Comparison of ENCODE assay signal across 31 mouse cellular contexts in genomic region chr3:144286100-144286499, GRCm38 (mm10).
"Had no signal": no experiment of that assay in that cellular context is flagged by ENCODE, and none has a peak within 500 bp of the region (broad histone marks: within the 10 kb centered on the region; RNA-seq: fewer than 3 reads in every experiment).

No protein-coding gene starts in this region.

- H3K36me3 ChIP-seq: limb, embryonic 10.5 days; limb, embryonic 12.5 days; limb, embryonic 13.5 days; limb, embryonic 15.5 days; liver, embryonic 12.5 days; liver, embryonic 13.5 days; liver, embryonic 15.5 days; lung, embryonic 15.5 days; midbrain, embryonic 10.5 days; midbrain, embryonic 12.5 days; midbrain, embryonic 13.5 days; midbrain, embryonic 15.5 days; neural tube, embryonic 12.5 days; neural tube, embryonic 13.5 days had no signal

- H3K27ac ChIP-seq: left cerebral cortex, adult 2 months; limb, embryonic 10.5 days; limb, embryonic 12.5 days; limb, embryonic 13.5 days; limb, embryonic 15.5 days; liver, embryonic 12.5 days; liver, embryonic 13.5 days; liver, embryonic 14.5 days; liver, embryonic 15.5 days; lung, embryonic 15.5 days; macrophage; midbrain, embryonic 10.5 days; midbrain, embryonic 12.5 days; midbrain, embryonic 13.5 days; midbrain, embryonic 15.5 days; neural tube, embryonic 12.5 days; neural tube, embryonic 13.5 days had no signal

- H3K4me1 ChIP-seq: limb, embryonic 10.5 days; liver, embryonic 12.5 days; liver, embryonic 13.5 days; liver, embryonic 15.5 days; lung, embryonic 15.5 days; megakaryocyte, embryonic 14.5 days; midbrain, embryonic 10.5 days; midbrain, embryonic 13.5 days; midbrain, embryonic 15.5 days; neural tube, embryonic 12.5 days; neural tube, embryonic 13.5 days had no signal

- H3K9ac ChIP-seq: limb, embryonic 12.5 days; limb, embryonic 13.5 days; limb, embryonic 15.5 days; liver, embryonic 12.5 days; liver, embryonic 13.5 days; liver, embryonic 14.5 days; liver, embryonic 15.5 days; lung, embryonic 14.5 days; lung, embryonic 15.5 days; midbrain, embryonic 12.5 days; midbrain, embryonic 13.5 days; midbrain, embryonic 15.5 days; neural tube, embryonic 12.5 days; neural tube, embryonic 13.5 days had no signal

- H3K27me3 ChIP-seq: limb, embryonic 12.5 days; limb, embryonic 13.5 days; limb, embryonic 15.5 days; liver, embryonic 12.5 days; liver, embryonic 13.5 days; liver, embryonic 15.5 days; lung, embryonic 15.5 days; megakaryocyte, embryonic 14.5 days; midbrain, embryonic 12.5 days; midbrain, embryonic 13.5 days; midbrain, embryonic 15.5 days; neural tube, embryonic 12.5 days; neural tube, embryonic 13.5 days had no signal

- DNase-seq: left cerebral cortex, postnatal 4 days; liver, embryonic 13.5 days; lung, adult 18-20 months; lung, adult 2 months; lung, embryonic 14.5 days; lung, postnatal 10 days; lung, postnatal 14 days; lung, postnatal 36 days; lung, postnatal 4 days; midbrain, embryonic 14.5 days had no signal

- H3K9me3 ChIP-seq: limb, embryonic 10.5 days; limb, embryonic 12.5 days; limb, embryonic 13.5 days; limb, embryonic 15.5 days; liver, embryonic 12.5 days; liver, embryonic 13.5 days; liver, embryonic 15.5 days; lung, embryonic 15.5 days; midbrain, embryonic 10.5 days; midbrain, embryonic 12.5 days; midbrain, embryonic 13.5 days; midbrain, embryonic 15.5 days; neural tube, embryonic 12.5 days; neural tube, embryonic 13.5 days had no signal

- ATAC-seq: liver, embryonic 12.5 days; lung, postnatal 0 days; midbrain, embryonic 13.5 days; midbrain, embryonic 15.5 days; midbrain, embryonic 16.5 days had no signal

- H3K4me3 ChIP-seq: left cerebral cortex, adult 2 months; limb, embryonic 10.5 days; limb, embryonic 12.5 days; limb, embryonic 13.5 days; limb, embryonic 15.5 days; liver, embryonic 12.5 days; liver, embryonic 13.5 days; liver, embryonic 15.5 days; lung, embryonic 15.5 days; megakaryocyte, embryonic 14.5 days; midbrain, embryonic 10.5 days; midbrain, embryonic 12.5 days; midbrain, embryonic 13.5 days; midbrain, embryonic 15.5 days; myocyte; neural tube, embryonic 12.5 days; neural tube, embryonic 13.5 days had no signal

- H3K4me2 ChIP-seq: limb, embryonic 12.5 days; limb, embryonic 13.5 days; limb, embryonic 15.5 days; liver, embryonic 12.5 days; liver, embryonic 13.5 days; liver, embryonic 15.5 days; lung, embryonic 14.5 days; lung, embryonic 15.5 days; midbrain, embryonic 11.5 days; midbrain, embryonic 12.5 days; midbrain, embryonic 13.5 days; midbrain, embryonic 15.5 days; neural tube, embryonic 12.5 days; neural tube, embryonic 13.5 days had no signal
